Mouse (Mus musculus) ES-Bruce4 (cell line): ENCODE results near the gene Zfp980.
"Not testable (repeated sequence)": the region's sequence is repeated elsewhere in the genome, so short reads cannot be mapped to it uniquely, and the experiment has no call there.

Experiments
- CTCF ChIP-seq: IDR thresholded peaks from one replicate; pipeline ENCODE4 v1.8.1; 2011; ENCODE audit warnings: low read depth, low read length
- POLR2A ChIP-seq: IDR thresholded peaks from one replicate; pipeline ENCODE4 v1.8.1; 2011; ENCODE audit warnings: low read length; ENCODE audit not compliant: insufficient read depth

DNA sequence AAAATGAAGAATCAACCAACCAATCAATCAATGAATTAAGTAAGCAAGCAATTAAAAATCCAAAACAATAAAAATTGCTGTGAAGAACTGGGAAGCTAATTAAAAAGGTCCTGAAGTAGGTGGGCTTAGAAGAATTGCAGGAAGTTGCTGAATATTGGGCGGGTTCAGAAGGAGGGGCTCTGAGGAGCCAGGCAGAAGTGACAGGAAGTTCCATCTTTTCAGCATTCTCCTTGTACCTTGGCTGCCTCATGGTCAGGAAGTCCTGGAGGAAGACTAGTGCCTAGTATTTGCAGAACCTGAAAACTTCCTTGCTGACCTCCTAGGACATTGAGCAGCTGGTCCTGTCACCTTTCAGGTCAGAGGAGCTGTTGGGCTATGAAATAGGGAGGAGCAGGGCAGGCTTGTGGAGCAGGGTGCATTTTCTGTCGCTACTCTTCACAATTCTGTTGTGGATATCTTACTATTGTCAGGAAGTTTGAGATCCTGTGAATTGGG lies 3.8 kb downstream of the Zfp980 start:
- not testable (repeated sequence) for TF ChIP-seq CTCF
- TF ChIP-seq POLR2A, result peak; percentile 14
